Mouse (Mus musculus) liver, embryonic 15.5 days (tissue): ENCODE data around the gene Trim26. TPM values are rescaled to one million over a fixed set of nuclear protein-coding genes. Genes with fewer than 3 reads are reported as not detected.

Source experiments
- ATAC-seq: fragments of 200-750 bp; cut with Nextera tagmentation; 2 replicates; pipeline ENCODE4 v1.8.0; 2017; ENCODE audit warnings: moderate number of reproducible peaks, mild to moderate bottlenecking, moderate library complexity; ENCODE audit not compliant: insufficient read depth
- H3K27ac ChIP-seq: fragments of 300-500 bp; sonication (generic); replicated peaks from 2 replicates; pipeline ENCODE4 v1.5.1; 2015; ENCODE audit warnings: mild to moderate bottlenecking, inconsistent platforms
- H3K27me3 ChIP-seq: fragments of 300-500 bp; sonication (generic); 2 replicates; pipeline ENCODE4 v1.6.1; 2015; ENCODE audit warnings: mild to moderate bottlenecking, inconsistent platforms
- H3K36me3 ChIP-seq: fragments of 300-500 bp; sonication (generic); replicated peaks from 2 replicates; pipeline ENCODE4 v1.6.1; 2015; ENCODE audit warnings: moderate library complexity, mild to moderate bottlenecking, inconsistent platforms
- H3K4me1 ChIP-seq: fragments of 300-500 bp; sonication (generic); replicated peaks from 2 replicates; pipeline ENCODE4 v1.6.1; 2015; ENCODE audit warnings: inconsistent platforms
- H3K4me2 ChIP-seq: fragments of 300-500 bp; sonication (generic); 2 replicates; pipeline ENCODE4 v1.6.1; 2015; ENCODE audit warnings: moderate library complexity, mild to moderate bottlenecking, inconsistent platforms
- H3K4me3 ChIP-seq: fragments of 300-500 bp; sonication (generic); replicated peaks from 2 replicates; pipeline ENCODE4 v1.5.1; 2015; ENCODE audit warnings: mild to moderate bottlenecking, inconsistent platforms
- H3K9ac ChIP-seq: fragments of 300-500 bp; sonication (generic); 2 replicates; pipeline ENCODE4 v1.6.1; 2015; ENCODE audit warnings: moderate library complexity, mild to moderate bottlenecking, inconsistent platforms
- H3K9me3 ChIP-seq: fragments of 300-500 bp; sonication (generic); replicated peaks from 2 replicates; pipeline ENCODE4 v1.6.1; 2016; ENCODE audit warnings: inconsistent platforms
- WGBS: fragments of 180-500 bp; shearing (Covaris S2); methylation state at CpG from one replicate; pipeline ENCODE4 v1.1.7; 2015; ENCODE audit warnings: mixed read lengths; ENCODE audit not compliant: insufficient replicate concordance; 5-methylcytosine and 5-hydroxymethylcytosine counted together
- polyA plus RNA-seq: library from polyadenylated mRNA; unstranded; fragments of >200 nt; fragmentation: Nextera tagmentation; extraction: Ambion mirVana; gene quantifications from 2 replicates; pipeline ENCODE4 v1.2.1, GENCODE M21; 2015

Trim26 gene
- polyA plus RNA-seq, 1 experiment from 2014 or later = 14.9 TPM

GRCm38 (mm10) chr17:36851200-36851599 is 14.3 kb downstream of the Trim26 start:
- ATAC-seq = no peak; the same call in 1 of the 2 replicates
- Histone ChIP-seq H3K9ac (no peak overlapping the region), H3K9me3 (no peaks in the 10 kb centered on the region), H3K27me3 (no peaks in the 10 kb centered on the region), H3K4me2 (no peak overlapping the region), H3K36me3 (peaks cover 13% of the 10 kb centered on the region), H3K4me3 (no peak overlapping the region), H3K4me1 (peaks cover 11% of the 10 kb centered on the region), H3K27ac (no peak overlapping the region)
- 82% methylated on average over 5 of the region's 5 CpGs for WGBS

- 26% methylated on average over 5 of the region's 5 CpGs for WGBS
- H3K9ac ChIP-seq = no peak overlapping the region
- ATAC-seq = 0 out of 2 replicates have a peak, but pooled peaks have one; percentile 13
- H3K36me3 ChIP-seq = peaks cover 17% of the 10 kb centered on the region
- no peak overlapping the region for H3K4me3 ChIP-seq
- H3K4me2 ChIP-seq = no peak overlapping the region
- no peaks in the 10 kb centered on the region for H3K27me3 ChIP-seq
- H3K4me1 ChIP-seq = peaks cover 11% of the 10 kb centered on the region
- H3K27ac ChIP-seq = no peak overlapping the region
- H3K9me3 ChIP-seq = no peaks in the 10 kb centered on the region
Observed at GRCm38 (mm10) chr17:36851627-36852026, 14.7 kb downstream of the Trim26 start.

DNA sequence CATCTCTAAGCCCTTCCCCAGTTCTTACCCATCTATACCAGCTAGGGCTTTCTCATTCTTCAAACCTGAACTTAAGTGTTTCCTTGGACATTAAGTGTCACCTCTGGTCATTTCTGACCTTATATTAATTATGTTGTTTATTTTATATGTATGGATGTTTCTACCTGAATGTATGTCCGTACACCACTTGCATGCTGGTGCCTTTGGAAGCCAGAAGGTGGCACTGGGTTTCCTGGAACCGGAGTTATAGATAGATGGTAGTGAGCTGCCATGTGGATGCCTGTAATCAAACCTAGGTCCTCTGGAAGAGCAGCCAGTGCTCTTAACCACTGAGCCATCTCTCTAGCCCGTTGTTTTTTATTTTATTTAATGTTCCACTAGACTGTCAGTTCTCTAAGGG is 18.6 kb downstream of the Trim26 start:
- Histone ChIP-seq H3K36me3 (peaks cover 40% of the 10 kb centered on the region), H3K27me3 (peaks cover 6% of the 10 kb centered on the region)
- 74% methylated on average over 3 of the region's 3 CpGs for WGBS

DNA sequence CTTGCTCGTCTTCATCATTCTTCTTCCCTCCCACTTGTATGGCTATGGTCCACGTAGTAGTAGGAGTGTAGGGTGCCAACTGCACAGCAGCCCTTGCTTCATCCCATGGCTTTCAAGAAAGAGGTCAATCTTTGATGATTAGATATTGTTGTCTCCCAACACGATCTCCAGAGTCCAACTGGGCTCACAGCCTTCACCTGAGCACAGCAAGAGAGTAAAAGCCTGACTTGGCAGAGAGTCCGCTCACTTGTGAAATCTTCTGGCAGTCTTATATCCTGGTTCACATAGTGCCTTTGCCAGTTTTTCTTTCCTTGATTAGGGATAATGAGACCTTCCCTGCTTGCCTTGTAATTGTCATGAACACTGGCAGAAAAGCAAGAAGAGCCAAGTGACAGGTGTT is 19.3 kb downstream of the Trim26 start:
- no peak overlapping the region for H3K4me3 ChIP-seq
- H3K9ac ChIP-seq = no peak overlapping the region
- H3K4me1 ChIP-seq = peaks cover 5% of the 10 kb centered on the region
- WGBS = 72% methylated on average over 4 of the region's 4 CpGs
- peaks cover 40% of the 10 kb centered on the region for H3K36me3 ChIP-seq
- ATAC-seq = no peak
- no peak overlapping the region for H3K27ac ChIP-seq
- no peak overlapping the region for H3K4me2 ChIP-seq
- peaks cover 14% of the 10 kb centered on the region for H3K27me3 ChIP-seq
- no peaks in the 10 kb centered on the region for H3K9me3 ChIP-seq

More for the DNA sequence above, 18.6 kb downstream of the Trim26 start:
- Histone ChIP-seq H3K9me3 (no peaks in the 10 kb centered on the region), H3K4me3 (no peak overlapping the region), H3K4me2 (no peak overlapping the region), H3K27ac (no peak overlapping the region), H3K4me1 (peaks cover 11% of the 10 kb centered on the region), H3K9ac (no peak overlapping the region)
- no peak for ATAC-seq

- Histone ChIP-seq H3K27ac (no peak overlapping the region), H3K36me3 (peaks cover 40% of the 10 kb centered on the region), H3K4me2 (no peak overlapping the region), H3K9ac (no peak overlapping the region), H3K9me3 (no peaks in the 10 kb centered on the region), H3K27me3 (peaks cover 33% of the 10 kb centered on the region), H3K4me1 (no peaks in the 10 kb centered on the region), H3K4me3 (no peak overlapping the region)
- whole genome bisulfite sequencing = 47% methylated on average over 3 of the region's 3 CpGs
- ATAC-seq = no peak
Observed at GRCm38 (mm10) chr17:36858181-36858580, 21.2 kb downstream of the Trim26 start.

GRCm38 (mm10) chr17:36861680-36862079 is 24.7 kb downstream of the Trim26 start:
- no peaks in the 10 kb centered on the region for H3K9me3 ChIP-seq
- 29% methylated on average over 2 of the region's 2 CpGs for WGBS
- no peak overlapping the region for H3K27ac ChIP-seq
- H3K9ac ChIP-seq = no peak overlapping the region
- peaks cover 22% of the 10 kb centered on the region; the same call in 1 of the 2 replicates for H3K36me3 ChIP-seq
- H3K27me3 ChIP-seq = peaks cover 68% of the 10 kb centered on the region
- ATAC-seq = no peak
- H3K4me2 ChIP-seq = no peak overlapping the region
- peaks cover 15% of the 10 kb centered on the region for H3K4me1 ChIP-seq
- no peak overlapping the region for H3K4me3 ChIP-seq

- Histone ChIP-seq H3K9me3 (no peaks in the 10 kb centered on the region), H3K4me1 (peaks cover 45% of the 10 kb centered on the region), H3K36me3 (peaks cover 9% of the 10 kb centered on the region), H3K4me2 (peak within 1 kb of the TSS; percentile 78), H3K4me3 (peak within 1 kb of the TSS; percentile 51), H3K27ac (peak within 1 kb of the TSS; percentile 74), H3K9ac (peak within 1 kb of the TSS; percentile 58), H3K27me3 (peaks cover 58% of the 10 kb centered on the region)
- 15% methylated on average over 29 of the region's 29 CpGs for WGBS
- no peak for ATAC-seq
Observed at GRCm38 (mm10) chr17:36866719-36867527, 30.0 kb downstream of the Trim26 start, which contains the start of gene Trim15. Gene Trim15 (minus strand): TSS chr17:36867210.

DNA sequence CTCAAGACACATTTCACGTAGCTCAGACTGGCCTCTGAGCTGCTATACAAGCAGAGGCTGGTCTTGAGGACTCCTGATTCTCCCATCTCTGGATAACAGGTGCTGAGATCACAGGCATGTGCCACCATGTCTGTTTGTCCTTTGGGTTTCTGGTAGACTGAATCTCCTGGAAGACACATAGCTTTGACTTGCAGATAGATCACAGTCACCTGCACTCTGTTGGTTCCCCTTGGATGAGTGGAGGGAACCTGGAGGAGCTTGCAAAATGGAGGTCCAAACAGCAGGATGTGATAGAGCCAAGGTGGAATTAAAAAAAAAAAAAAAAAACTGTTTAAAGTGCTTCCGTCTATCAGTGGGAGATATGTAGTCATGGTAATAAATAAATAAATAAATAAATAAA is 31.9 kb downstream of the Trim26 start:
- peak overlapping the region; percentile 56 for H3K4me2 ChIP-seq
- peaks cover 27% of the 10 kb centered on the region for H3K36me3 ChIP-seq
- peaks cover 60% of the 10 kb centered on the region for H3K4me1 ChIP-seq
- peaks cover 39% of the 10 kb centered on the region for H3K27me3 ChIP-seq
- 0 out of 2 replicates have a peak overlapping the region, but pooled peaks have one; percentile 72 for H3K4me3 ChIP-seq
- WGBS = 42% methylated on average over 2 of the region's 2 CpGs
- H3K9ac ChIP-seq = peak overlapping the region; percentile 9; the same call in 1 of the 2 replicates
- H3K9me3 ChIP-seq = no peaks in the 10 kb centered on the region
- peak overlapping the region; percentile 99 for H3K27ac ChIP-seq
- no peak for ATAC-seq

GRCm38 (mm10) chr17:36869284-36869954 is 32.5 kb downstream of the Trim26 start, which contains the start of gene Trim10:
Gene Trim10 (plus strand): TSS chr17:36869574.
- peak within 1 kb of the TSS; percentile 70 for H3K4me2 ChIP-seq

GRCm38 (mm10) chr17:36869955-36870810 is 33.2 kb downstream of the Trim26 start:
- no peaks in the 10 kb centered on the region for H3K9me3 ChIP-seq
- H3K36me3 ChIP-seq = peaks cover 41% of the 10 kb centered on the region
- peak overlapping the region; percentile 72 for H3K4me3 ChIP-seq
- peaks cover 25% of the 10 kb centered on the region for H3K27me3 ChIP-seq
- ATAC-seq = peak; percentile 27
- H3K27ac ChIP-seq = peak overlapping the region; percentile 99
- WGBS = 39% methylated on average over 25 of the region's 25 CpGs
- H3K9ac ChIP-seq = peak overlapping the region; percentile 88
- peaks cover 64% of the 10 kb centered on the region for H3K4me1 ChIP-seq
- peak overlapping the region; percentile 70 for H3K4me2 ChIP-seq

More at GRCm38 (mm10) chr17:36869284-36869954, 32.5 kb downstream of the Trim26 start, which contains the start of gene Trim10:
- WGBS = 16% methylated on average over 4 of the region's 4 CpGs
- peak within 1 kb of the TSS; percentile 99 for H3K27ac ChIP-seq
- H3K27me3 ChIP-seq = peaks cover 33% of the 10 kb centered on the region
- peaks cover 63% of the 10 kb centered on the region for H3K4me1 ChIP-seq
- ATAC-seq = peak; percentile 99
- no peaks in the 10 kb centered on the region for H3K9me3 ChIP-seq
- H3K36me3 ChIP-seq = peaks cover 33% of the 10 kb centered on the region
- peak within 1 kb of the TSS; percentile 72 for H3K4me3 ChIP-seq
- peak within 1 kb of the TSS; percentile 88 for H3K9ac ChIP-seq
